Comparison of ENCODE assay signal across 8 mouse cellular contexts in the genomic region with DNA sequence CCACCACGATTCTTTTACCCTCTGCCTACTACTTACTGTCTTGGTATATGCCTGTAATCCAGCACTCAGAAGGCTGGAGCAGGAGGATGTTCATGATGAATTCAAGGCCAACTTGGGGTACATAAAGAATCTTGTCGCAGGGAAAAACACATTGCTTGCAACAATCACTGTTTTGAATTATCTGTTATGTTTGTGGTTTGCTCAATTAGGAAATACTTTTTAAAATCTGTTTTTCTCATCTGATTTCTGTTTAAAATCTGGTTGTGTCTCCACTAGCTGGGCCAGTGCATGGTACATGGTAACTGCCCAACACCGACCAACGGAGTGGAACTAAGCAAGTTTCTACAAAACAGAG. TPM values are rescaled to one million over a fixed set of nuclear protein-coding genes. Genes with fewer than 3 reads are reported as not detected.
DNase-seq lines count a peak whose midpoint lies in the region; ATAC-seq and TF ChIP-seq lines count a peak whose summit lies in the region.

No protein-coding gene starts in this region.

- H3K27me3 ChIP-seq in erythroblast, embryonic 14.5 days (ENCODE audit: control insufficient read depth): 0 out of 2 replicates have a peak, but pooled peaks cover 2% of the 10 kb centered on the region
- H3K27me3 ChIP-seq in spleen, adult 2 months (ENCODE audit: control insufficient read depth, insufficient read depth, low read length): no peaks in the 10 kb centered on the region
- no peaks in the 10 kb centered on the region for H3K27me3 ChIP-seq in liver, embryonic 12.5 days (replicated peaks)

- 22% methylated on average over 4 of the region's 4 CpGs for WGBS in spleen, adult 2 months
- 23% methylated on average over 4 of the region's 4 CpGs for WGBS in liver, embryonic 12.5 days (ENCODE audit: insufficient replicate concordance)

- TF ChIP-seq CTCF in spleen, adult 2 months (IDR thresholded peaks at IDR 0.05; ENCODE audit: extremely low read depth, insufficient read depth, insufficient read length, insufficient replicate concordance): no peak

- peak overlapping the region; percentile 83 for H3K9ac ChIP-seq in liver, embryonic 12.5 days

- H3K27ac ChIP-seq in spleen, adult 2 months (ENCODE audit: insufficient read depth, low read length): no peak overlapping the region
- H3K27ac ChIP-seq in liver, embryonic 12.5 days: 0 out of 2 replicates have a peak overlapping the region, but pooled peaks have one; percentile 61

- DNase-seq in spleen, adult 2 months (ENCODE audit: low read depth in 1 of 2, low spot score in 2 of 2): no peak
- no peak for DNase-seq in spleen, postnatal 10 days (ENCODE audit: low spot score in 2 of 2)
- no peak for DNase-seq in T-cell, adult 2 months (ENCODE audit: low spot score)
- no peak for DNase-seq in spleen, adult 18-20 months
- no peak for DNase-seq in layer of hippocampus, postnatal 36 days

- peaks cover 16% of the 10 kb centered on the region for H3K36me3 ChIP-seq in erythroblast, embryonic 14.5 days (ENCODE audit: control insufficient read depth)
- no peaks in the 10 kb centered on the region for H3K36me3 ChIP-seq in spleen, adult 2 months (ENCODE audit: control insufficient read depth, insufficient read depth, low read length)
- H3K36me3 ChIP-seq in liver, embryonic 12.5 days: peaks cover 21% of the 10 kb centered on the region

- H3K4me1 ChIP-seq in erythroblast, embryonic 14.5 days (ENCODE audit: control insufficient read depth): peaks cover 26% of the 10 kb centered on the region
- peaks cover 4% of the 10 kb centered on the region; the same call in 1 of the 2 replicates for H3K4me1 ChIP-seq in spleen, adult 2 months (ENCODE audit: control insufficient read depth, insufficient read depth, insufficient read length)
- H3K4me1 ChIP-seq in liver, embryonic 12.5 days: peaks cover 25% of the 10 kb centered on the region

- peak overlapping the region; percentile 78 for H3K4me3 ChIP-seq in erythroblast, embryonic 14.5 days (replicated peaks)
- peak overlapping the region; percentile 90 for H3K4me3 ChIP-seq in spleen, adult 2 months (ENCODE audit: extremely low read depth, insufficient read depth, insufficient read length)
- H3K4me3 ChIP-seq in liver, embryonic 12.5 days: peak overlapping the region; percentile 84

- ATAC-seq in erythroblast, adult 5-6 weeks (replicated peaks; ENCODE audit: low FRiP score, poor library complexity, severe bottlenecking): no peak
- no peak for ATAC-seq in liver, embryonic 12.5 days

- peak overlapping the region; percentile 90 for H3K4me2 ChIP-seq in liver, embryonic 12.5 days

- H3K9me3 ChIP-seq in erythroblast, embryonic 14.5 days (ENCODE audit: control insufficient read depth, low read length): no peaks in the 10 kb centered on the region
- H3K9me3 ChIP-seq in liver, embryonic 12.5 days (replicated peaks): no peaks in the 10 kb centered on the region

- TF ChIP-seq POLR2A in spleen, adult 2 months (IDR thresholded peaks at IDR 0.05; ENCODE audit: low read depth, low read length): no peak

RNA-seq across cellular contexts. Expression of a gene that starts 0.6 kb away (rescaled TPM):
- polyA plus RNA-seq in erythroblast, embryonic 14.5 days (2012): 2.7 and 3.0 TPM in 2 replicates
- 1.9 and 3.3 TPM in 2 replicates for total RNA-seq in erythroblast, adult 5-6 weeks (2015; ENCODE audit: low replicate concordance)
- total RNA-seq in erythroblast, adult 5-6 weeks (2017; ENCODE audit: low replicate concordance): 3.5 and 4.2 TPM in 2 replicates
- polyA plus RNA-seq in spleen, adult 2 months (2012; rRNA removed): 21.8 and 30.1 TPM in 2 replicates
- 36.9 and 40.6 TPM in 2 replicates for polyA plus RNA-seq in liver, embryonic 12.5 days (2016; fragmentation: Nextera tagmentation; extraction: Ambion mirVana)
- 10 to 100 TPM; 42.2 to 46.3 TPM for total RNA-seq in layer of hippocampus, postnatal 36 days (2021)

RNA-seq across cellular contexts. Expression of a gene that starts 13.5 kb away (rescaled TPM):
- 2.1 and 2.8 TPM in 2 replicates for polyA plus RNA-seq in erythroblast, embryonic 14.5 days (2012)
- 1.0 and 4.0 TPM in 2 replicates for total RNA-seq in erythroblast, adult 5-6 weeks (2015; ENCODE audit: low replicate concordance)
- total RNA-seq in erythroblast, adult 5-6 weeks (2017; ENCODE audit: low replicate concordance): 1.6 and 2.8 TPM in 2 replicates
- 21.6 and 28.1 TPM in 2 replicates for polyA plus RNA-seq in spleen, adult 2 months (2012; rRNA removed)
- 5.7 and 6.6 TPM in 2 replicates for polyA plus RNA-seq in liver, embryonic 12.5 days (2016; fragmentation: Nextera tagmentation; extraction: Ambion mirVana)
- total RNA-seq in layer of hippocampus, postnatal 36 days (2021): 10 to 100 TPM; 20.8 to 23.6 TPM

RNA-seq across cellular contexts. Expression of a gene that starts 13.6 kb away (rescaled TPM):
- not detected in 2 replicates for polyA plus RNA-seq in erythroblast, embryonic 14.5 days (2012)
- total RNA-seq in erythroblast, adult 5-6 weeks (2015; ENCODE audit: low replicate concordance): not detected in 2 replicates
- not detected in 2 replicates for total RNA-seq in erythroblast, adult 5-6 weeks (2017; ENCODE audit: low replicate concordance)
- polyA plus RNA-seq in spleen, adult 2 months (2012; rRNA removed): not detected in 2 replicates
- polyA plus RNA-seq in liver, embryonic 12.5 days (2016; fragmentation: Nextera tagmentation; extraction: Ambion mirVana): not detected in 2 replicates
- total RNA-seq in layer of hippocampus, postnatal 36 days (2021): 1 to 10 TPM; 3.1 to 4.5 TPM

RNA-seq across cellular contexts. Expression of a gene that starts 14.4 kb away (rescaled TPM):
- polyA plus RNA-seq in erythroblast, embryonic 14.5 days (2012): not detected in 2 replicates
- total RNA-seq in erythroblast, adult 5-6 weeks (2015; ENCODE audit: low replicate concordance): not detected in 2 replicates
- total RNA-seq in erythroblast, adult 5-6 weeks (2017; ENCODE audit: low replicate concordance): not detected in 2 replicates
- 7.2 and 8.0 TPM in 2 replicates for polyA plus RNA-seq in spleen, adult 2 months (2012; rRNA removed)
- 0.80 and 0.81 TPM in 2 replicates for polyA plus RNA-seq in liver, embryonic 12.5 days (2016; fragmentation: Nextera tagmentation; extraction: Ambion mirVana)
- under 1 TPM; 0.55 to 0.61 TPM for total RNA-seq in layer of hippocampus, postnatal 36 days (2021)

RNA-seq across cellular contexts. Expression of a gene that starts 32.3 kb away (rescaled TPM):
- polyA plus RNA-seq in erythroblast, embryonic 14.5 days (2012): 12.4 and 16.3 TPM in 2 replicates
- 28.4 and 30.7 TPM in 2 replicates for total RNA-seq in erythroblast, adult 5-6 weeks (2015; ENCODE audit: low replicate concordance)
- 14.1 and 15.8 TPM in 2 replicates for total RNA-seq in erythroblast, adult 5-6 weeks (2017; ENCODE audit: low replicate concordance)
- polyA plus RNA-seq in spleen, adult 2 months (2012; rRNA removed): 70.2 and 89.3 TPM in 2 replicates
- polyA plus RNA-seq in liver, embryonic 12.5 days (2016; fragmentation: Nextera tagmentation; extraction: Ambion mirVana): 103 and 113 TPM in 2 replicates
- 10 to 100 TPM; 53.5 to 57.9 TPM for total RNA-seq in layer of hippocampus, postnatal 36 days (2021)
